Mouse (Mus musculus) kidney, embryonic 15.5 days (tissue): ENCODE measurements around the gene Slit3. TPM values are rescaled to one million over a fixed set of nuclear protein-coding genes. Genes with fewer than 3 reads are reported as not detected.

Experiments used
- ATAC-seq: fragments of 200-750 bp; cut with Nextera tagmentation; replicated peaks from 2 replicates; pipeline ENCODE4 v1.8.0; 2017; ENCODE audit warnings: moderate TSS enrichment; ENCODE audit not compliant: low FRiP score
- H3K27ac ChIP-seq: fragments of 300-500 bp; sonication (generic); 2 replicates; pipeline ENCODE4 v1.5.1; 2015; ENCODE audit warnings: mild to moderate bottlenecking, inconsistent platforms
- H3K27me3 ChIP-seq: fragments of 300-500 bp; sonication (generic); 2 replicates; pipeline ENCODE4 v1.6.1; 2015; ENCODE audit warnings: inconsistent platforms
- H3K36me3 ChIP-seq: fragments of 300-500 bp; sonication (generic); 2 replicates; pipeline ENCODE4 v1.6.1; 2015; ENCODE audit warnings: inconsistent platforms
- H3K4me1 ChIP-seq: fragments of 300-500 bp; sonication (generic); 2 replicates; pipeline ENCODE4 v1.6.1; 2015; ENCODE audit warnings: inconsistent platforms
- H3K4me2 ChIP-seq: fragments of 300-500 bp; sonication (generic); 2 replicates; pipeline ENCODE4 v1.6.1; 2015; ENCODE audit warnings: moderate library complexity, mild to moderate bottlenecking, inconsistent platforms
- H3K4me3 ChIP-seq: fragments of 300-500 bp; sonication (generic); replicated peaks from 2 replicates; pipeline ENCODE4 v1.5.1; 2015; ENCODE audit warnings: mild to moderate bottlenecking, inconsistent platforms
- H3K9ac ChIP-seq: fragments of 300-500 bp; sonication (generic); 2 replicates; pipeline ENCODE4 v1.6.1; 2015; ENCODE audit warnings: mild to moderate bottlenecking, inconsistent platforms
- H3K9me3 ChIP-seq: fragments of 300-500 bp; sonication (generic); replicated peaks from 2 replicates; pipeline ENCODE4 v1.6.1; 2016; ENCODE audit warnings: inconsistent platforms
- WGBS: fragments of 180-500 bp; shearing (Covaris S2); methylation state at CpG from one replicate; pipeline ENCODE4 v1.1.7; 2015; ENCODE audit warnings: mixed read lengths; 5-methylcytosine and 5-hydroxymethylcytosine counted together
- polyA plus RNA-seq: library from polyadenylated mRNA; unstranded; fragments of >200 nt; fragmentation: Nextera tagmentation; extraction: Ambion mirVana; gene quantifications from 2 replicates; pipeline ENCODE4 v1.2.1, GENCODE M21; 2015

The Slit3 gene
- polyA plus RNA-seq, 1 experiment from 2014 or later, result 14.9 TPM

- 92% methylated on average over 12 of the region's 12 CpGs for WGBS
- no peaks in the 10 kb centered on the region for H3K27me3 ChIP-seq
- peaks cover 27% of the 10 kb centered on the region for H3K36me3 ChIP-seq
- no peaks in the 10 kb centered on the region for H3K4me1 ChIP-seq
- H3K9me3 ChIP-seq, result 0 out of 2 replicates have a peak, but pooled peaks cover 6% of the 10 kb centered on the region
- no peak overlapping the region for H3K9ac ChIP-seq
- no peak for ATAC-seq
- no peak overlapping the region for H3K4me3 ChIP-seq
- H3K27ac ChIP-seq, result no peak overlapping the region
- no peak overlapping the region for H3K4me2 ChIP-seq
Measured at GRCm38 (mm10) chr11:35707431-35707830, 586.4 kb downstream of the Slit3 start.

- 85% methylated on average over 6 of the region's 6 CpGs for WGBS
- Histone ChIP-seq H3K36me3 (peaks cover 5% of the 10 kb centered on the region; the same call in 1 of the 2 replicates), H3K27me3 (no peaks in the 10 kb centered on the region), H3K4me2 (no peak overlapping the region), H3K9me3 (no peaks in the 10 kb centered on the region), H3K4me3 (no peak overlapping the region), H3K4me1 (no peaks in the 10 kb centered on the region), H3K27ac (no peak overlapping the region), H3K9ac (no peak overlapping the region)
- no peak for ATAC-seq
Measured at GRCm38 (mm10) chr11:35711314-35711713, 590.3 kb downstream of the Slit3 start.

GRCm38 (mm10) chr11:35718881-35719280, 597.9 kb downstream of the Slit3 start:
- Histone ChIP-seq H3K9me3 (no peaks in the 10 kb centered on the region), H3K36me3 (no peaks in the 10 kb centered on the region), H3K4me2 (no peak overlapping the region), H3K4me1 (no peaks in the 10 kb centered on the region), H3K27ac (no peak overlapping the region), H3K4me3 (no peak overlapping the region), H3K27me3 (no peaks in the 10 kb centered on the region), H3K9ac (no peak overlapping the region)
- 76% methylated on average over 1 of the region's 1 CpGs for WGBS
- ATAC-seq, result no peak

DNA sequence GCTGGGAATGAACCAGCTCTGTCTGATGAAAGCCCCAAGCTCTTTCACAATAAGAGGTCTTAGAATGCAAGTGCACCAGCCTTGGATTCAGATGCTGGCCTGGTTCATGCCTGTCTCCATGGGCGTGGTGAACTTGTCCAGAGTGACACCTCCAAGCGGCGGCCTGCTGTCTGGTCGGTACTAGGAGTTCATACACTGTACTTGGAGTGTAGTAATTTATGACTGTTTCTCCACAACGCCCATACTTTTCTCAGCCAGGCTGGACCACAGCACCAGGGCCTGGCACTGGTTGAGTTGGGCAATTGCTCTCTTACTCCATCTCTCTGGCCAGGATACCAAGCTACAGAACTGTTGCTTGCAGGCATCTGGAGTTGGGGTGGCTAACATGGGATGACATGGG, 602.9 kb downstream of the Slit3 start:
- Histone ChIP-seq H3K36me3 (no peaks in the 10 kb centered on the region), H3K4me1 (no peaks in the 10 kb centered on the region), H3K4me2 (no peak overlapping the region), H3K27ac (no peak overlapping the region), H3K9me3 (no peaks in the 10 kb centered on the region), H3K9ac (no peak overlapping the region), H3K27me3 (no peaks in the 10 kb centered on the region), H3K4me3 (no peak overlapping the region)
- 80% methylated on average over 5 of the region's 5 CpGs for WGBS
- ATAC-seq, result no peak

DNA sequence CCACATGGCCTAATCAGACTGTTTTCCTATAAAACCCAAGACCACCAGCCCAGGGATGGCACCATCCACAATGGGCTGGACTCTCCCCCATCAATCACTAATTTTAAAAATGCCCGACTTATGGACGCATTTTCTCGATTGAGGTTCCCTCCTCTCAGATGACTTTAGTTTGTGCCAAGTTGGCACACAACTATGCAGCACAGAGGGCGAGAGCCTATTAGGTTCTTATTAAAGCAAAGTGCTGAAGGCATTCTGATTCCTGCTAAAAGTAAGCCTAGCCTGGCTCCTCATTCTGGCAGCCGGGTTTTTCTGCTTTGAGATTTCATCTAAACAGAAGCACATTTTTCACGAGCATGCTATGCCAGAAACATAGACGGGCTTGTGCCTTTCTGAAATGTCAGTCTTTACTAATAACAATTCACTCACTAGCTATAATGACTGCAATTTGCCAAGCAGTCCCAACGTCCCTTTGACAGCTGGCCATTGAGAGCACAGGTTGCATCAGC, 605.4 kb downstream of the Slit3 start:
- Histone ChIP-seq H3K9ac (no peak overlapping the region), H3K4me1 (no peaks in the 10 kb centered on the region), H3K4me2 (no peak overlapping the region), H3K4me3 (no peak overlapping the region), H3K27ac (no peak overlapping the region), H3K27me3 (no peaks in the 10 kb centered on the region), H3K36me3 (no peaks in the 10 kb centered on the region), H3K9me3 (no peaks in the 10 kb centered on the region)
- WGBS, result 78% methylated on average over 8 of the region's 8 CpGs
- ATAC-seq, result no peak

DNA sequence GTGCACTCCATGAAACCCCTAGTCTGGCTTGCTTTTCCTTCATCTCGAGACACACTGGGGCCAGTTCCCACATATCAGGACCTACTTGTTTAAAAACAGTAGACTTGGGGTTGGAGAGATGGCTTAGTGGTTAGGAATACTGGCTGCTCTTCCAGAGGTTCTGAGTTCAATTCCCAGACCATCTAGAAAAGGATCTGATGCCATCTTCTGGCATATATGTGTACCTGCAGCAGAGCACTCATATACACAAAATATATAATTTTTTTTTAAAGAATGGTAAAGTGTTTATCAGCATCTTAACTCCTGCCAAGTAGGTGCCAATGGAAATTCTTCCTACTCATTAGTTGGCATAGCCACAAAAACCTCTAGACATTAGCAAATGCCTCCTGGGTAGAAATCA, 607.2 kb downstream of the Slit3 start:
- WGBS, result 95% methylated on average over 1 of the region's 1 CpGs

GRCm38 (mm10) chr11:35729186-35729585, 608.2 kb downstream of the Slit3 start:
- 27% methylated on average over 5 of the region's 5 CpGs for WGBS
- Histone ChIP-seq H3K9me3 (no peaks in the 10 kb centered on the region), H3K36me3 (no peaks in the 10 kb centered on the region), H3K4me2 (no peak overlapping the region), H3K9ac (no peak overlapping the region), H3K27me3 (no peaks in the 10 kb centered on the region), H3K27ac (no peak overlapping the region), H3K4me1 (no peaks in the 10 kb centered on the region), H3K4me3 (no peak overlapping the region)
- no peak for ATAC-seq

More for the DNA sequence above, 607.2 kb downstream of the Slit3 start:
- no peaks in the 10 kb centered on the region for H3K4me1 ChIP-seq
- H3K27me3 ChIP-seq, result no peaks in the 10 kb centered on the region
- no peaks in the 10 kb centered on the region for H3K9me3 ChIP-seq
- no peak overlapping the region for H3K4me2 ChIP-seq
- no peak overlapping the region for H3K27ac ChIP-seq
- H3K9ac ChIP-seq, result no peak overlapping the region
- no peak overlapping the region for H3K4me3 ChIP-seq
- no peaks in the 10 kb centered on the region for H3K36me3 ChIP-seq
- ATAC-seq, result no peak

DNA sequence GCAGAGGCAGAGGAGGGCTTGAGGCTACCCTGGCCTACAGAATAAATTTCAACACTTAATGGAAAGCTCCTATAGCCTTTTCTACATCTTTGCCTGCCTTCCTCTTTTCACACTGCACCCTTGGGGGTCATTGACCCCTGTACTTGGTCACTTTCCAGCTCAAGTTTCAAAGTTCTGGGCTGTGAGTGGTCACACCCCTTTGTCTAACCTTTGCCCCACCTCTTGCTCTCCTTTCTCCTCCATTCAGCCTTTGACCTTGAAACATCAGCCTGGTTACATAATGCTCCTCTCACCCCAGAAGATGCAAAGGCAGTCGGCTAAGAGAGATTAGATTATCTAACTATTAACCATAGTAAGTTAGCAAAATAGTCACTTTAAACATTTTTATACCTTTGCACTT, 611.3 kb downstream of the Slit3 start:
- H3K27ac ChIP-seq, result no peak overlapping the region
- no peak overlapping the region for H3K4me2 ChIP-seq
- 50% methylated on average over 1 of the region's 1 CpGs for WGBS
- H3K27me3 ChIP-seq, result no peaks in the 10 kb centered on the region
- H3K4me1 ChIP-seq, result no peaks in the 10 kb centered on the region
- no peaks in the 10 kb centered on the region for H3K9me3 ChIP-seq
- no peak overlapping the region for H3K9ac ChIP-seq
- no peak overlapping the region for H3K4me3 ChIP-seq
- no peak for ATAC-seq
- H3K36me3 ChIP-seq, result no peaks in the 10 kb centered on the region

- Histone ChIP-seq H3K4me1 (no peaks in the 10 kb centered on the region), H3K27me3 (no peaks in the 10 kb centered on the region), H3K36me3 (no peaks in the 10 kb centered on the region), H3K9ac (no peak overlapping the region), H3K4me3 (no peak overlapping the region), H3K4me2 (no peak overlapping the region), H3K9me3 (no peaks in the 10 kb centered on the region), H3K27ac (no peak overlapping the region)
- no peak for ATAC-seq
- 72% methylated on average over 2 of the region's 2 CpGs for WGBS
Measured at GRCm38 (mm10) chr11:35736817-35737216, 615.8 kb downstream of the Slit3 start.

DNA sequence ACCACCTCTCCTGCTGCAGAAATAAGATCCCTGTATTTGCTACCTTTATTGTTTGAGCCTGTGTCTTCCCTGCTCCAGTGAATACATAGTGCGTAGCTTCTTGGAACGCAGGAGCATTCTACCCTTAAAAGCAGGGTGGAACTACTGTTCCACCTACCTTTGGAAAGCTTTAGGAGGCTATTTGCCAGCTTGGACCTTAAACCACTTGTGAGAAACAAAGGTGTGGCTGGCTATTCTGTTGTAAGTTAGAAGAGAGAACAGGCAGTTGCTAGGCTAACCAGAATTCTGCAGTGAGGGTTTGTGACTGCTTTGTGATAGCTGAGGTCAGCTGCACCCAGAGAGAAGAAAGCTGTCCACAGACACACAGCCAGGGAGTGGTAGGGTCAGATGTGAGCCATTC, 616.2 kb downstream of the Slit3 start:
- Histone ChIP-seq H3K4me1 (no peaks in the 10 kb centered on the region), H3K9me3 (no peaks in the 10 kb centered on the region), H3K4me2 (no peak overlapping the region), H3K36me3 (no peaks in the 10 kb centered on the region), H3K27ac (no peak overlapping the region), H3K4me3 (no peak overlapping the region), H3K9ac (no peak overlapping the region), H3K27me3 (no peaks in the 10 kb centered on the region)
- ATAC-seq, result no peak
- 97% methylated on average over 2 of the region's 2 CpGs for WGBS

DNA sequence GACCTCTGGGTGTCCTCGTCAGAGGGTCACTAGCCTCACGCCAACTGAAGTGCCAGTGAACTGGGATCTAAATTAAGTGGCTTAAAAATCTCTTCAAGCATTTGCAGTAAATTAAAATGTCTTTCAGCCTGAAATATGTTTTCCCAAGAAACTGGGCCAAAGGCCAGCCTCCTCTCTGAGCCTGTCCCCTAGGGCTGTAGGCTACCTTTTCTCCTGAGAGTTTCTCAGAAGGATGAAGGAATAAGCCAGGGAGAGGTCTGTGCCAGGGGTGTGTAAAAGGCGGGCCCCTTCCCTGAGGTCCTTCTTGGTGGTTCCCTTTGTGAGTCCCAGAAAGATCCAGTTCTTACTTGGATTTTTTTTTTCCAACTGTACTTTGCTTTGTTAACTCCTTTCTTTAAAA, 617.1 kb downstream of the Slit3 start:
- Histone ChIP-seq H3K27ac (no peak overlapping the region), H3K4me2 (no peak overlapping the region), H3K9me3 (0 out of 2 replicates have a peak, but pooled peaks cover 1% of the 10 kb centered on the region), H3K4me3 (no peak overlapping the region), H3K36me3 (no peaks in the 10 kb centered on the region), H3K27me3 (no peaks in the 10 kb centered on the region), H3K4me1 (no peaks in the 10 kb centered on the region), H3K9ac (no peak overlapping the region)
- no peak for ATAC-seq
- 65% methylated on average over 3 of the region's 3 CpGs for WGBS

DNA sequence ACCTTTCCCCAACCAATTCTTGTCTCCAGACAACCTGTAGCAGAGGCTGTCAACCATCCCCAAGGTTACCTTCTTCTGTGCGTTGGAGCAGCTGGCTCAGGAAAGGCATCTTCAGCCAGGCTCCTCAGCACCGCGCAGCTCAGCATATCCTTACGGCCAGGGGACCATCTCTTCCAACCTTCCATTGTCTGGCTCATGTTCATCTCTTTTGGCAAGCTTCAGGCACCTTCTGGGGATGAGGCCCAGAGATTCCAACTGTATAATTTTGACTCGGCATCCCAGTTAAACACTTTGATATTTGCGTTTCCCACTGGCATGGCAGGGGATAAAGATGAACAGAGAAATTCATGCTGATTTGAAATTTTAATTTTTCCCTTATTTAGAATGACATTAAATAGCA, 622.6 kb downstream of the Slit3 start:
- H3K4me3 ChIP-seq, result no peak overlapping the region
- no peak overlapping the region for H3K27ac ChIP-seq
- no peak overlapping the region for H3K9ac ChIP-seq
- H3K27me3 ChIP-seq, result no peaks in the 10 kb centered on the region
- WGBS, result 94% methylated on average over 6 of the region's 6 CpGs
- peaks cover 4% of the 10 kb centered on the region; the same call in 1 of the 2 replicates for H3K9me3 ChIP-seq
- no peak for ATAC-seq
- H3K4me1 ChIP-seq, result no peaks in the 10 kb centered on the region
- no peaks in the 10 kb centered on the region for H3K36me3 ChIP-seq
- H3K4me2 ChIP-seq, result no peak overlapping the region

- WGBS, result 89% methylated on average over 6 of the region's 6 CpGs
- ATAC-seq, result no peak
- H3K9me3 ChIP-seq, result peaks cover 4% of the 10 kb centered on the region; the same call in 1 of the 2 replicates
- no peak overlapping the region for H3K9ac ChIP-seq
- H3K27me3 ChIP-seq, result no peaks in the 10 kb centered on the region
- peaks cover under 1% of the 10 kb centered on the region; the same call in 1 of the 2 replicates for H3K4me1 ChIP-seq
- no peak overlapping the region for H3K27ac ChIP-seq
- no peak overlapping the region for H3K4me2 ChIP-seq
- H3K36me3 ChIP-seq, result no peaks in the 10 kb centered on the region
- H3K4me3 ChIP-seq, result no peak overlapping the region
Measured at GRCm38 (mm10) chr11:35744571-35744970, 623.5 kb downstream of the Slit3 start.
